Mouse (Mus musculus) liver, adult 2 months (tissue): ENCODE measurements around the gene Dcaf12. TPM values are rescaled to one million over a fixed set of nuclear protein-coding genes. Genes with fewer than 3 reads are reported as not detected.

Experiments
- DNase-seq: peaks from one replicate; pipeline ENCODE4 v3.0.0-alpha.2; 2011; ENCODE audit warnings: low read depth, low spot score; ENCODE audit errors: extremely low read depth
- H3K27ac ChIP-seq: fragments of 200-500 bp; replicated peaks from 2 replicates; pipeline ENCODE4 v1.5.1; 2012; ENCODE audit warnings: low read depth, mild to moderate bottlenecking, control low read depth, inconsistent platforms, low read length; ENCODE audit not compliant: insufficient read depth
- H3K27me3 ChIP-seq: fragments of 200-500 bp; 2 replicates; pipeline ENCODE4 v1.6.1; 2012; ENCODE audit warnings: mild to moderate bottlenecking, moderate library complexity, low read length, inconsistent platforms; ENCODE audit not compliant: control insufficient read depth, insufficient read depth
- H3K36me3 ChIP-seq: fragments of 200-500 bp; 2 replicates; pipeline ENCODE4 v1.6.1; 2012; ENCODE audit warnings: low read length, inconsistent platforms; ENCODE audit not compliant: control insufficient read depth, insufficient read depth
- H3K4me1 ChIP-seq: fragments of 200-500 bp; 2 replicates; pipeline ENCODE4 v1.6.1; 2011; ENCODE audit warnings: low read length; ENCODE audit not compliant: control insufficient read depth, insufficient read depth
- H3K4me3 ChIP-seq: fragments of 200-500 bp; 2 replicates; pipeline ENCODE4 v1.5.1; 2011; ENCODE audit warnings: low read depth, mild to moderate bottlenecking, control low read depth, low read length, moderate library complexity; ENCODE audit not compliant: insufficient read depth
- H3K79me2 ChIP-seq: fragments of 200-500 bp; 2 replicates; pipeline ENCODE4 v1.6.1; 2012; ENCODE audit warnings: inconsistent platforms, mild to moderate bottlenecking, low read length, moderate library complexity; ENCODE audit not compliant: control insufficient read depth, insufficient read depth
- H3K9ac ChIP-seq: fragments of 200-500 bp; 2 replicates; pipeline ENCODE4 v1.6.1; 2012; ENCODE audit warnings: low read depth, mild to moderate bottlenecking, control low read depth, inconsistent platforms, low read length
- CTCF ChIP-seq: fragments of 200-500 bp; IDR thresholded peaks from 2 replicates; pipeline ENCODE4 v1.5.1; 2011; ENCODE audit warnings: low read depth, low read length, control low read depth
- POLR2A ChIP-seq: fragments of 200-500 bp; IDR thresholded peaks from 2 replicates; pipeline ENCODE4 v1.6.1; 2011; ENCODE audit warnings: low read length, control low read depth; ENCODE audit not compliant: insufficient read depth; ENCODE audit errors: extremely low read depth
- WGBS: fragments of 180-500 bp; shearing (Covaris S2); methylation state at CpG from one replicate; pipeline ENCODE4 v1.1.7; 2018; 5-methylcytosine and 5-hydroxymethylcytosine counted together
- polyA plus RNA-seq: library from polyadenylated mRNA; depleted of rRNA; stranded (reverse); fragments of >200 nt; gene quantifications from 2 replicates; pipeline ENCODE4 v1.2.3, GENCODE M21; 2012
- total RNA-seq: library from RNA; depleted of rRNA; stranded (reverse); fragments of >200 nt; gene quantifications from 2 replicates; pipeline ENCODE4 v1.2.3, GENCODE M21; 2014

The Dcaf12 gene
- total and polyA plus RNA-seq, 2 experiments: 10.2 to 13.1 TPM

DNA sequence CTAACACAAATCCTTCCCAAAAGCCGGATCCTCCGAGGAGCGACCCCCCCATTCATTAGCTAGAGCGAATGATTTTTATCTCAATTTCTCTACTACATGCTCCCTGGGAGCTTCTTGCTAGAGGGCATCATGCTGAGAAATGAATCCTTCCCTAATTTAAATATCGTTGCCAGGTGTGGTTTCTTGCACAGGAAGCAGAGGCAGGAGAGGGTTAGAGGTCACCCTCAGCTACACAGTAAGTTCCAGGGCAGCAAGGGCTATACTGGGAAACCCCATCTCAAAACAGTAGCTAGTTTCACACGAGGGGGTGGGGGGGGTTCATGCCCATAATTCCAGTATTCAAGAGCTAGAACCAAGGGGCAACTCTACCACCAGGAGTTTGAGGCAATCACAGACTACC, 7.3 kb downstream of the Dcaf12 start:
- Histone ChIP-seq H3K79me2 (no peaks in the 10 kb centered on the region; the same call in 1 of the 2 replicates), H3K27ac (no peak overlapping the region), H3K9ac (no peak overlapping the region), H3K4me1 (peaks cover 4% of the 10 kb centered on the region), H3K36me3 (peaks cover 35% of the 10 kb centered on the region), H3K4me3 (no peak overlapping the region), H3K27me3 (no peaks in the 10 kb centered on the region)
- DNase-seq: no peak
- WGBS: 83% methylated on average over 6 of the region's 6 CpGs
- TF ChIP-seq CTCF (no peak), POLR2A (no peak)

DNA sequence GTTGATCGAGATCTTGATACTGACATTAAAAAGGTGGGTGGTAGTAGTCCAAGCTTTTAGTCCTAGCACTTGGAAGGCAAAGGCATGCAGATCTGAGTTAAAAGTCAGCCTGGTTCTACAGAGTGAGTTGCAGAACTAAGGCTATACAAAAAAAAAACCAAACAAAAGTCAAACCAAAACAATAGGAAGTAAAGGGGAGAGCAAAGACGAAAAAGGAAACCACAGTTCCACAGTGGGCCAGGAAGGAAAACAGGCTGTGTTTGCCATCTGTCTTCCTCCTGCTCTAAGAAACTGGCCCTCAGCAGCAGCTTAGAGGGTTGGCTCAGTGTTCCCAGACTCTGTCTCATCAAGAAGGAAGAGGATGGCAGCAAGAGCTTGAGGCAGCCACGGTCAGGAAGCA, 10.4 kb downstream of the Dcaf12 start:
- WGBS: 63% methylated on average over 3 of the region's 3 CpGs
- Histone ChIP-seq H3K36me3 (peaks cover 47% of the 10 kb centered on the region), H3K27ac (no peak overlapping the region), H3K9ac (no peak overlapping the region), H3K4me3 (no peak overlapping the region), H3K27me3 (no peaks in the 10 kb centered on the region), H3K4me1 (peaks cover 4% of the 10 kb centered on the region; the same call in 1 of the 2 replicates), H3K79me2 (no peaks in the 10 kb centered on the region)
- no peak for DNase-seq
- TF ChIP-seq CTCF (no peak), POLR2A (no peak)

DNA sequence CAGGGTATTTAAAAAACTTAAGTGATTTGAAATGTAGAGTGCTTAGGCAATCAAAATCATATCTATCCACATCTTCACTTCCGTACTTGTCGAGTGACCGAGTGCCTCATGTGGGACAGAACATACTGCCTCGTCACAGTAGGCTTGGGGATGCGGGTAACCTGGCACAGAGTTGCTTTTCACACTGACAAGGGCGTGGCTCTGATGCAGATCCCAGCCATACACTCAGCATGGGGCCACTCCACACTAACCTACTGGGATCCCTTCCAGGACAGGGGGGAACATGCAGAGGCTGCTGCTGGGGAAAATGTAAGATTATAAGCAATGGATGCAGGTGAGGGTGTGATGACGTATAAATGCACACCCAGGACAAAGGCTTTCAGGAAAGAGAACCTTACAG, 11.0 kb downstream of the Dcaf12 start:
- DNase-seq: no peak
- TF ChIP-seq CTCF (no peak), POLR2A (no peak)
- Histone ChIP-seq H3K27me3 (no peaks in the 10 kb centered on the region), H3K4me3 (no peak overlapping the region), H3K79me2 (no peaks in the 10 kb centered on the region), H3K9ac (no peak overlapping the region), H3K27ac (no peak overlapping the region), H3K36me3 (peaks cover 49% of the 10 kb centered on the region), H3K4me1 (peaks cover 4% of the 10 kb centered on the region; the same call in 1 of the 2 replicates)
- 91% methylated on average over 7 of the region's 7 CpGs for WGBS

DNA sequence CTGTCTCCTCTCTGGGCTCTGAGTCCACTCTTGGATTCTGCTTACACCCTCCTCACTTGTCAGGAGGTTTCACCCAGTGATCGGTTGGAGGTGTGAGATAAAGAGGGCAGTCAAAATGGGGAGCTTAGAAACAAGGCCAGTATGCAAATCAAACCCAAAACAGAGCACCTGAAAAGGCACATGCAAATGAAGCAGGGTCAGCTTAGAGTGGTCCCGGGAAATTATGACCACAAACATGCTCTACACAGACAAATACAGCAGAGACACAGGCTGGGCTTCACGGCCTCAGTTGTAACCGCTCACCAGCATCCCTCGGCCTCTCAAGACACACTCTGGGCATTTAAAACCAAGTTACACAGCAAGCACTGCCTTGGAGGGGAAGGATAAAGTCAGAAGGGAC, 15.7 kb downstream of the Dcaf12 start:
- Histone ChIP-seq H3K9ac (no peak overlapping the region), H3K27ac (no peak overlapping the region), H3K4me1 (0 out of 2 replicates have a peak, but pooled peaks cover 2% of the 10 kb centered on the region), H3K36me3 (peaks cover 82% of the 10 kb centered on the region), H3K79me2 (no peaks in the 10 kb centered on the region), H3K4me3 (no peak overlapping the region), H3K27me3 (no peaks in the 10 kb centered on the region)
- no peak for TF ChIP-seq POLR2A
- no peak for TF ChIP-seq CTCF
- no peak for DNase-seq
- 94% methylated on average over 5 of the region's 5 CpGs for WGBS

DNA sequence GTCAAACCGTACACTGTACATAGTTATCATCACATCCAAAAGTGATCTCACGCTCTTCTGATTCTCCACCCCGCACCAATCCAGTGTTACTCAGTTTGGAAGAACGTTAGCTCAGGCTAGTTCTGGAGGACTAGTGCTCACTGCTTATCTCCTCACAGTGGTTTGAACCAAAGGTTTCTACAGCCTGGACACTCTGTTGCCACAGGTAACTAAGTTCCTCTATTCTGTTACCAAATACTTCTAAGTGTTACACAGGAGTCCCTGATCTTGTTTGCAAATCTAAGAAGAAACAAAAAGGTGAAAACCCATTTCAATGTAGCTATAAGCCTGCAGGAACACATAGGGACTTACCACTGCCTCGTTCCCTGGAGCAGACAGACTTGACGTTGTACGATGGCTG, 18.7 kb downstream of the Dcaf12 start:
- WGBS: 97% methylated on average over 7 of the region's 7 CpGs
- DNase-seq: no peak

DNA sequence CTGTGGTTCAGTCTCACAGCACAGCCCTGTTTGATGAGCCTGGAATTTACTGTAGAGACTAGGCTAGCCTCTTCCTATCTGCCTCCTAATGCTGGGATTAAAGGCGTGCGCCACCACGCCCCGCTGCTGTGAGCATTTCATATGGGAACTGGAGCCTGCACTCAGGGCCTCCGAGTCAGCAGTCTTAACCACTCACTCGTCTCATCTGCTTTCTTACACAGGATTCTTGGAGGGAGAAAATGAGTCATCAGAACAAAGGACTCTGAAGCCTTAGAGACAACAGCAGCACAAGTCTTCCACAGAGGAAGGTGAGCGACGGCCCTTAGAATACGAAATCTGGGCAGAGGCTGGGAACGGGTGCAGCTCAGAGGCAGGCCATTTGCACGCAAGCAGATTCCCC, 19.2 kb downstream of the Dcaf12 start:
- Histone ChIP-seq H3K4me1 (no peaks in the 10 kb centered on the region), H3K79me2 (no peaks in the 10 kb centered on the region), H3K27ac (no peak overlapping the region), H3K36me3 (peaks cover 73% of the 10 kb centered on the region), H3K9ac (no peak overlapping the region), H3K4me3 (no peak overlapping the region), H3K27me3 (no peaks in the 10 kb centered on the region)
- TF ChIP-seq POLR2A: no peak
- TF ChIP-seq CTCF: no peak
- 94% methylated on average over 11 of the region's 11 CpGs for WGBS
- no peak for DNase-seq

More for the DNA sequence above, 18.7 kb downstream of the Dcaf12 start:
- TF ChIP-seq POLR2A (no peak), CTCF (no peak)
- no peak overlapping the region for H3K27ac ChIP-seq
- H3K9ac ChIP-seq: no peak overlapping the region
- H3K27me3 ChIP-seq: no peaks in the 10 kb centered on the region
- peaks cover 73% of the 10 kb centered on the region for H3K36me3 ChIP-seq
- no peaks in the 10 kb centered on the region for H3K4me1 ChIP-seq
- H3K79me2 ChIP-seq: no peaks in the 10 kb centered on the region
- no peak overlapping the region for H3K4me3 ChIP-seq
